Mouse (Mus musculus) ES-CJ7 (cell line): ENCODE measurements at regions not wholly inside any gene's neighbourhood (a gene's known extent, or its start where the extent isn't known, plus 50 kb on each side); places are given as distances from the start of the nearest gene placed in this dataset.

ENCODE experiments used
- DNase-seq: peaks from one replicate; pipeline ENCODE4 v3.0.0; 2011; ENCODE audit warnings: low read depth, low spot score

DNA sequence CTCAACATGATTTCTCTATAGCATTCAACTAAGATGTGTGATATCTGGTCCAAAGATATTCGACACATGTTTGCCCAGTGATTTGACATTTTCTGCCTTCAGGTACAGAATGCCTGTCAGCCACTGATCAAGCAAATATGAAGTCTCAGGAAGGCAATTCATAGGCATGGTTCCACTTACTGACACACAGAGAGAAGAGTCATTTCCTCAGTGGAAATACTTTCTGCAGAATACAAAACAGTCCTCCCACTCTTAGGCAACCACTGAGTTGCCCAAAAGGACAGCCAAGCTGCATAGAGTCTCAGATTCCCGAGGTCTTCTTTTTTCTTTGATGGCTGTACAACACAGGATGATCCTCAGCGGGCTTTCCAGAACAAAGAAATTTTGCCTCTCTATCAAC, 110.9 kb downstream of the Ndufa4 start:
- no peak for DNase-seq

DNA sequence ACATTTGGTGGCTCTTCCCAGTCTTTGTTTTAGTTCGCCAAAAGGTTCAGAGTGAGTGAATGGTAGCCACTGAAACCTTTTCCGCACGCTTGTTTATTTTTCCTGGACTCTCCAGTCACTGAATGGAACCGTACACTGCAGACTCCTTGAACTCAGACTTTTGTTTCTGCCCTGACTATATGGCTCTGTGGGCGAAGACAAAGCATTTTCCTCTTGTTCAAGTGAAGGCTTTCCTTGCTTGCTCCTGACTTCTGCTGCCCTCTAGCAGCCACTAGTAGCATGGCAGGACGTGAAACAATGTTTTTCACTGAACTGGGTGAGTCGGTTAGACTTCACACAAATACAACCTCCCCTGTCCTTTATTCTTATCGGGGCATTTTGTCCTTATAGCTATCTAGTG, 113.9 kb downstream of the Ndufa4 start:
- DNase-seq, result peak; percentile 66

DNA sequence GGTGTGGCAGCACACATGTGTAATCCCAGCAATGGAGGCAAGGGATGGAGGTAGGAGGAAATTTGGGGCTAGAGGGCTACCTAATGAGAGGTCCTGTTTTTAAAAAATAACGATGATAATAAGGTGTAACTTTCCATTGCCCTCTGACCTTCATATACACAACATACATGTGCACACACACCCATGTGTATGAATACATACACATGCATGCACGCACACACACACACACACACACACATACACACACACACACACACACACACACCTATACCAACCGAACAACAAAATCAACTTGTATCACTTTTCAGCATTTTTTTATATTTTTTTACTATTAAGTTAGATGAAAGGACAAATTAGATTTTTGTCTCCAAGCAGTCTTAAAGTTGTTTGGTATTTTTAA, 115.1 kb downstream of the Ndufa4 start:
- DNase-seq, result no peak

DNA sequence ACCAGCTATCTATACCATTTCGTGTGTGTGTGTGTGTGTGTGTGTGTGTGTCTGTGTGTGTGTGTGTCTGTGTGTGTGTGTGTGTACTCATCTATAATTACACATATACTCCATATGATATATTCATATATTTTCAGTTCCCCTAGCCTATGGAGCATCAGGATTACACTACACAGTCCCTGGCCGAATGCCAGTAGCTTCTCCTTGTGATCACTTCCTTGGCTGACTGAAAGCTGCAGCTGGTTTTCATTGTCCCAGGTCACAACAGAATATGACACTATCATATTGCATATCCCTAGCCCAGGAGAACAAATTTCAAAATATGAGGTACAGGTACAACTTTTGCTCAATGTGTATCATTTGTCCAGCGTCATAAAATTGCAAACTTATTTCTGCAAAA, 116.2 kb downstream of the Ndufa4 start:
- no peak for DNase-seq

DNA sequence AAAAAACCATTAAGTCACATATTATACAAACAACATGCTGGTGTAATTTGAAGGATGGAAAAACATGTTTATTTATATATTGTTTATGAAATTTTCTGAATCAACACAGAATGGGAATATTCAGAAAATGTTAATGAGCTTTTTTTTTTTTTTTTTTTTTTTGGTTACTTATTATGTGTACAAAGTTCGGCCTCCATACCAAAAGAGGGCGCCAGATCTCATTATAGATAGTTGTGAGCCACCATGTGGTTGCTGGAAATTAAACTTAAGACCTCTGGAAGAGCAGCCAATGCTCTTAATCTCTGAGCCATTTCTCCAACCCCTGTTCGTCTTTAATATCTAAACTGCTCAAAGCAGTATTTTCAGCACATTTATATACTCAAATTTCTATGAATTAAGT, 133.3 kb downstream of the Ndufa4 start:
- peak; percentile 31 for DNase-seq

DNA sequence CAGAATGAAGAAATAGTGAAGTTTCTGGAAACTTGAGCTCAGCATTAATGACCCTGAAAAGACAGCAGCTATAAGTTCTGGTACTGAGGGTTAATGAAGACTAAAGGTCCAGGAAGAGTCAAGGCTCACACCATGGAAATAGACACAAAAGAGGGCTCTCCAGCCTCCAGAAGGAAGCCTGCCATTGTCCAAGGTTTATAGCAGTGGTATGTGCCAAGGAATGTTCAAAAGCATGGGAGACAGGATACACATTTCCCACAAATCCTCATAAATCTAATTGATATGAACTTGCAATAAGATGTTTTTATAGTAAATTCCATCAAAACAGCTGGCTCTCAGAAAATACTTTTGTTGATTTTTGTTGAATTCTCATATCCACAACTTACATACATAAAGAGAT, 144.4 kb downstream of the Ndufa4 start:
- no peak for DNase-seq

DNA sequence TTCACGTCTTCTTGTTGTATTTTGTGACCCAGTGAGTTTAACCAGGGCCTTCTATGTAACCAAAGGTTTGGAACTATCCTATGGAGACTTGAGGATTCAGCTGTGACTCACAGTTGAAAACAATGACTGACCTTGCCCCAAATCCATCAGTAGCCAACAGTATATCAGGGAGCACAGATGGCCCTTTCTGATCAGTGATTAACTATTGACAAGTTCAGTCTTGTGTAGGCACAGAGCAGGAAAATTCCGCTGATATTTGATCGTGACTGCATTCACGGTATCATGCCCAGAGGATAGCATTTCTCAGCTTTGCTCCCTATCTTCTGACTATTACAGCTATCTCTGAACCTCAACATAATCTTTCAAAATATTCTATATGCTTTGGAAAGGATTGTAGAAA, 169.6 kb downstream of the Ndufa4 start:
- no peak for DNase-seq

DNA sequence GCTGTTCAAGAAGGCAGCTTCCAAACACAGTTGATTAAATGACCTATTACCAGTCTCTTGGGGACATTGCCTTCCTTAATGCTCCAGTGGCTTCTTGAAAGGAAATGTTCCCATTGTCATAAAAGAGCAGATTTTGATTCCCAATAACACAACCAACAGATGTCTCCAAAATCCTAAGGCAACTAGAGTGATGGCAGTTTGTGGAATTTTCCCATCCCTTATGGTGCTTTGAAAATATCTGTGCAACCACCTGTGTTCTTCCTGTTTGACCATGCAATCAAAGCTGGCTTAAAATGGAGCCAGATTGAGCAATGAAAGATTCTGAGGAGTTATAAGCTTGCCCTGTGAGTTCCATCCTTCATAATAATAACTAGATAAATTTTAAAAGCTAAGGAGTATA, 176.2 kb downstream of the Ndufa4 start:
- no peak for DNase-seq

DNA sequence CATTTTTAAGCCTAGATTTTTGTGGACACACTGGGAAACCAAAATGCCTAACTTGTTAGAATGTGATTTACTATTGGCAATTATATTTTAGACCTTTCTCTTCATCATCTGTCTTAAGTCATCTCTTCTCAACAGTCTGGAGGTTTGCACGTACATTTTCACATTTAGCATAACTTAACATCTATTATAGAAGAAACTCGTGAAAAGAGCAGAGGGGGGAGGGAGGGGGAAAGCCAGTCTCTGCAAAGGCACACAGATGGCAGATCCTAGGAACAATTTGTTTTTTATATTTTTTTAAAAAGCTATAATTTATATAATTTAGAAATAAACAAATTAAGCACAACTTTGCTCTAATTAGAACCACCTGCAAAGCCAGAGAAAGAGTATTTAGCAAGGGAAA, 176.6 kb downstream of the Ndufa4 start:
- no peak for DNase-seq

DNA sequence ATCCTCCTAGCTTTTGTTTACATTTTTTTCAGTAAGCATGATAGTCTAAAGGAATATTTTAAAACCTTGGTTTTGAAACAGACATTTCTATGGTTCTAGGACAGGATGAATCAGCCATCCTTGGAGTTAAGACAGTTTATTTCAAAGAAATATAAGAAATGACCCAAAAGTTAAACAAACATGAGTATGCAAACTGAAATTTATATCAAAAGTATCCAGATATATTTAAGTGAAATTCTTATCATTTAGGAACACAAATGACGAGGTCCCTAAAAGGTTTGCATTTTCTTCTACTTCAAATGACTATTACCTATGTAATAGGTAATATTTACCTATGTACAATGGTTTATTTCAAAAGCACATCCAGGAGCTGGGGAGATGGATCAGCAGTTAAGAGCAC, 179.5 kb downstream of the Ndufa4 start:
- DNase-seq, result no peak

DNA sequence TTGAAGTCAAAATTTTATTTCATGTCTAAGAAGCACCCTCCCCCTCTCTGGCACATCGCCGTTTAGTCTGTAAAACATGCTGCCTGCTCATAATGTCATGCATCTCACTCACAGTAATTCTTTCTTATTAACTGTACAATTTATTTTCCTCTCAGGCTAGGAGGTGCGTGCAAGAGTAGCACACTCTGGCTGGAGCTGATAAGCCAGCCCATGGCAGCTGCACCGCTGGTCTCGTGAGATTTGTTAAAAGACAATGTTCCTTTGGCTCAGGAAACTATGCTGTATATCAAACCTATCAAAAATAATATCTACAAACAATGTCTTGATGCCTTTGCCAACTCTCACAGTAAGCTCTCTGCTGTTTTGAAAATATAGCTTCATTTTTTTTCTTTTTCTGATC, 179.9 kb downstream of the Ndufa4 start:
- DNase-seq, result no peak

DNA sequence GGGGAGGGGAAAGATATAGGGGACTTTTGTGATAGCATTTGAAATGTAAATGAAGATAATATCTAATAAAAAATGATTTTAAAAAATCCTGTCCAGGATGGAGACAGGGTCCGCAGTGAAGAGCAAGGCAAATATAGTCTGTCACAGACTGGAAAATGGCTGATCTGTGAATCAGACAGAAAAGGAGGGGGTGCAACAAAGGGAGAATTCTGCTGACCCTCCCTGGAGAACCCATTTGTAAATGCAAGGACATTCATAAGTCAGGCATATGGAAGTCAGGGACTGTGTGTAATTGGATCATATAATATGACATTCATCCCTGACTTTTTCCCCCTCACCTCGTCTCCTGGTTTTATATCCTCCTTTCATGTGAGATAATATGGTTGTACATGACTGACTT, 183.8 kb downstream of the Ndufa4 start:
- no peak for DNase-seq

DNA sequence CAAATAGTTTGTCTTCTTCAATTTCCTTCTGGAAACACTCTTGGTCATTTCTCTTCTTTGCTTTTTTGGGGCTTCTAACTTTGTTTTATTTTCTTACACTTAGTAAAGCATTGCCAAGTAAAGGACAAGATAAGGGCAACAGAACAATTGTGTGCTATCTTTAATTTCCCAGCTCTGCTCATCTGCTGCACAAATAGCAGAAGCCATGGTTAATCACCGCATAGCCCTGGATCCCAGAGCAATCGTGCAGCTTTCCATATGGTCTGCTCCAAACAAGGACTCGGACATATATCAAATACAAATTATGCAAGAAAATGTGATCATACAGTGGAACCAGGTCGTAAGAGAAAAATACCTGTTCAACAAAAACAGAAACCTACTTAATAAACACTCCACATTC, 187.0 kb downstream of the Ndufa4 start:
- DNase-seq, result no peak

DNA sequence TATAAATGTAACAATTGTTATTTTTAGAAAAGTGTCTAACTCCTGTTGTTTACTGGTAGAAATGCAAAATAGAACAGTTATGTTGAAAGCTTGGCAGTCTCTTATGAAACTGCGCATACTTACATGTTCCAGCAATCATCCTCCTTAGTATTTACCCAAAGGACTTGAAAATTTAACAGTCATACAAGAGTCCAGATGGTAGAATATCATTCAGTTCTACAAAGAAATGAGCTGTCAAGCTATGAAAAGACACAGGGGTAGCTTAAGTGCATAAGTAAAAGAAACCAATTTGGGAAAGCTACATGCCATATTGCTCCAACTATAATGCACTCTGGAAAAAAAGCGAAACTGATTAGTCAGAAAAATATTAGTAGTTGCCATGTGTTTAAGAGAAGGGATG, 196.7 kb downstream of the Ndufa4 start:
- no peak for DNase-seq

DNA sequence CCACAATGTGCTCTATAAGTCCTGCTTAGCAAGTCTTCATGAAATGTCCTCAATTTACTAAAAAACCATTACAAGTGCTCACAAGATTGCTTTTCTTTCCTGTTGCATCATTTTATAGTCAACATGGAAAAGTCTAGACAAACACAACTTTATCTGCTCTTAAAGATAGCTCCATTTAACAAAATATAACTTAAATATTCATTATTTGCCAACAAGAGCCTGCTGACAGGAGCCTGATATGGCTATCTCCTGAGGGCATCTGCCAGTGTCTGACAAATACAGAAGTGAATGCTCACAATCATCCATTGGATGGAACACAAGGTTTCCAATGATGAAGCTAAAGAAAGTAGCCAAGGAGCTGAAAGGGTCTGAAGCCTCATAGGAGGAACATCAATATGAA, 197.8 kb downstream of the Ndufa4 start:
- DNase-seq, result no peak
